Mouse (Mus musculus) monocyte, adult 5-6 weeks (primary cell): ENCODE measurements around the gene Rapgef5. TPM values are rescaled to one million over a fixed set of nuclear protein-coding genes. Genes with fewer than 3 reads are reported as not detected.
"Not testable (repeated sequence)": the region's sequence is repeated elsewhere in the genome, so short reads cannot be mapped to it uniquely, and the experiment has no call there.

Source experiments
- ATAC-seq: fragments of 153-309, 156-312 bp; replicated peaks from 2 replicates; pipeline ENCODE4 v1.8.0; 2017; ENCODE audit warnings: mild to moderate bottlenecking; ENCODE audit not compliant: low TSS enrichment, insufficient number of reproducible peaks, severe bottlenecking, poor library complexity, low FRiP score
- total RNA-seq: library from RNA; stranded (forward); fragments of 200-1000, 200-491, 200-594 nt; gene quantifications from 3 replicates; pipeline ENCODE4 v1.2.3, GENCODE M21; 2017

The Rapgef5 gene
- total RNA-seq, 1 experiment from 2014 or later = 3.5 TPM

DNA sequence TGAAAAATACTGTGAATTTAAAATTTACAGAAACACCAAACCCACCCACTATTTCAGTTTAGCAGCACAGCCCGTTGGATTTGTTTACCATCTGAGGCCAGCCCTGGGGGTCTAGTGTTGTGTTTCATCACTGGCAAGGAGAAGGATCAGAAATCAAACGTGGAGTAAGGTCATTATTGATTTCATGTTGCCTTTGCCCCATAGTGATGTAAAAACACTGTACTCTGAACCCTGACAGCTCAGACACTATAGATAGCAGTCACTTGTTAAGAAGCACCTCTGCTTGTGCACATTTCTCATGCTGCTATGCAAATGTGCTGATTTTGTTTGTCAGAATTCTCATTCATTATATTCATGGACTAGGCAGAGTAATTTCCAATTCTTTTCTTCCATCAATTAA is 265.1 kb downstream of the Rapgef5 start:
- no peak for ATAC-seq

- no peak for ATAC-seq
Observed at GRCm38 (mm10) chr12:117783426-117783825, 267.1 kb downstream of the Rapgef5 start.

DNA sequence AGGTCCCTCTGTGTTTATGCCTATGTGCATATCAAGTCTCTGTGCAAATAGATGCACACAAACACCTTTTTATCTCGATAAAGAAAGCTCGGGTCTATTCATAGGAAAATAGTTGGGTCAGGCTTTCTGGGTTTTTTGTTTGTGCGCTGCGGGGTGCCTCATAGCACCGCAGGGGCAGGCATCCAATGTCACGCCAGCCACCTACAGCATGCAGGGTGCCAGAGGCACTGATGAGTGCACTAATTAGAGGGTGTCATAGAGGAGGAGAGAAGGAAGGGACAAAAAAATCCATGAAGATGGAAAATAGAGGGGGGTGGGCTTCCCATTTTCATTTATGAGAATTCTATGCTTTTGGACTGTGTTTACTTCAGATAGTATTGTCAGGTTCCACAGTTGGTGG is 270.3 kb downstream of the Rapgef5 start:
- no peak for ATAC-seq

- ATAC-seq = no peak
Observed at GRCm38 (mm10) chr12:117788513-117789011, 272.3 kb downstream of the Rapgef5 start.

GRCm38 (mm10) chr12:117789017-117789416 is 272.7 kb downstream of the Rapgef5 start:
- no peak for ATAC-seq

DNA sequence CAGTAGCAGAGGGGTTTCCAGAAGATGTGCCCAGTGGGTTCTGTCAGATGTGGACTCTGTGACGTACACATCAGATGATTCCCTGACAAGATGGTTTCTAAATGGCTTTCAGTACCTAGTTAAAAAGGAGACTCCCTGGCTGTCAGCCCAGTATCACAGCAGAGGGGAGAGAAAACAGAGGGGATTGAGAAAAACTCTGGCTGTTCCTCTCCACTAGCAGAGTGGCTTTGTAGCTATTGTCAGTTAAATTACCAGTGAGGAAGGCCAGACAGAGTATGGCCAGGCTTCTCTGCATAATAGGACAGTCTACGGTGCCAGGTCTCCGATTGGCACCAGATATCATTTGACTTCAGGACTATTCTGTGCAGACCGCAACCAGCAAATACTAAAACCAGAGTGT is 279.0 kb downstream of the Rapgef5 start:
- no peak for ATAC-seq

GRCm38 (mm10) chr12:117803989-117804388 is 287.7 kb downstream of the Rapgef5 start, which contains the start of gene Cdca7l:
TSS of gene Cdca7l (plus strand) at chr12:117804289.
- not testable (repeated sequence) for ATAC-seq

DNA sequence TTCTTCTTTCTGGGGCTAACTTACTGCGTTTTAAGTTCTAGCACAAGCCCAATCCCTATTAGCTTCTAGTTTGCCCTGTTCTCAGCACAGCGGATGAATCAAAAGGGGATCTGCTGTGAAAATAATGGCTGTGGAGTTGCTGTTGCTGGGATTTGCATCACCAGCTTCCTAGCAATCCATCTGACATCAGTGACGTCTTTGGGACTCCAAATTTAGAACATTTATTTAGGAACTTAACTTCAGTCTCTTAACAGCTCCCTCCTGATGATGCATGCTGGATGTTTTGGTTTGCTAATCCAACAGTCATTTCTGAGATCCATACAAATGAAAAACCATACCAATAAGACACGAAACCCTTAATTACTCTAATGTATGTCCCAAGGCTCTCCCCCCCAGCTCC is 289.3 kb downstream of the Rapgef5 start:
- no peak for ATAC-seq

DNA sequence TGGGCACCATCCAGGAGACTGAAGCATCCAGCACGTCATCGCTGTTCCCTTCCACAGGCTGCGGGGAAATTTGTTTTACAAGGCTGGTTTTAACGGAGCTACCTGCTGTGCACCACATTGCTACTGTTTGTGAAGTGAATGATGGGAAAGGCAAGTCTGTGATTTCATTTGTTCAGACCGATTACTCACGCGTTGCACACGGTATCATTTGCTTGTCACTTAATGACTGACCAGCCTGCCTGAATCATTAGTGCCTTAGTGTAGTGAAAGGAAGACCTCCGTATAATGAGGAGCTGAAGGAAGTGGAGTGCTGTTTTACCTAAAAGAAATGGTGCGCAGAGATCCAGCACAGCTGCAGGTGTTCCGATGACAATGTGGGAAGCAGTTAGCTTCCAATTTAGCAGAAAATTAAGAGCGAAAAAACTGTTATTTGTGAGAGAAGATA is 289.8 kb downstream of the Rapgef5 start:
- ATAC-seq = no peak

- ATAC-seq = no peak
Observed at GRCm38 (mm10) chr12:117806470-117806869, 290.2 kb downstream of the Rapgef5 start.

DNA sequence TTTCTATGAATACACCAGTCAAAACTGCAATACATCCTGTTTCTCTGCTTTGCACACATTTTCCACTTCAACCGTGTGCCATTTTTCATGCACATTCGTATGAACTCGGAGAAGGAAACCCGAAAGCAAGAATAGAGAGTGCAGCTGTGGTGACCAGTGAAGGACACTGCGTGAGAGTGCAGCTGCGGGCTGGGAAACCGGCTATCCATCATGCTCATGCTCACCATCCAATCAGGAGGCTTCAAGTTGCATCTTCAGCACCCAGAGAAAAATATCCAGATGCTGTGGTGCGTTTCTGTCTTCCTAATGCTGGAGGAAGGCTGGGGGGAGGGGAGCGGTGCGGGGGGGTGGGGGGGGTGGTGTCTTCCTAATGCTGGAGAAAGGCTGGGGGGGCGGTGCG is 291.4 kb downstream of the Rapgef5 start:
- no peak for ATAC-seq

DNA sequence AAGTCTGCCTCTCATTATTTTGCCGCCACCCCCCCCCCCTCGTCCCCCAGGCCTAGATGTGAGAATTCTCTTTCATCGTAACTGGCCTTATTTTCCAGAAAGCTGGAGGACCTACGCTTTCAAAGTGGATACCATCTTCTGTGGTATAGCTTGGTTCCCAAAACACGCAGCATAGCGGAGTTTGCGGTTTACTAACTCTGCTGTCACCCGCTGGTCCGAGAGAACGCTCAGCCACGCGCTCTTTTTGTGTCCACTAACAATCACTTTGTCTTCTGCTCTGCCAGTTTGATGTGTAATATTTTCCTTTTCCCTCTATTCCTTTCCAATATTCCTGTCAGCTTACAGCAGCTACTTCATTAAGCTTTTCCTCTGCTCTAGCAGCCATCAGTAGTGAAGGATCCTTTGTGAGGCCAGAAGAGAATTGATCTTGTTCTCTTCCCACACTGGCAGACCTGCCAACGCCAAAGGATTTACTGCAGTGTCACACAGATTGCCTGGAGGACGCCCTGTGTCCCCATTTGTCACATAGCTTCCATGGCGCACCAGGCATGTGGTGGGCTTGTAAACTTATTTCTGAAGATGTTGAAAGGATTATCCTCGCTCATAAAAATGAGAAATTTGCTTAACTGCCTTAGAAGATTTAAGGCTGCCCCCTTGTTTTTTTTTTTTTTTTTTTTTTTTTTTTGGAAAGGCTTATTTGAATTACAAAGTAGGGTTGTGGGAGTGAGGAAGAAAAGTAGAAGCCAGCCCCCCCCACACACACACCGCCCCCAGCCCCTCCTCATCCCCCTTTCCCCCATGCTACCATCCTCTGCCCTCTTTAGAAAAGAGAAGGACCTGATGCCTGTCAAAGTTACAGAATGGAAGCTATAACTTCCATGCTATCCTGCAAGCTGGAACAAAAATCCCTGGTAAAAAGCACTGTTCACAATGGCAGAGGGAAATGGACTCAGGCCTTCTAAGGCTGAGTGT is 292.4 kb downstream of the Rapgef5 start:
- no peak for ATAC-seq
